Comparison of ENCODE assay signal across 18 mouse cellular contexts in genomic region chr1:158052644-158053043, GRCm38 (mm10).
DNase-seq lines count a peak whose midpoint lies in the region; ATAC-seq lines count a peak whose summit lies in the region.
"Had no signal": no experiment of that assay in that cellular context is flagged by ENCODE, and none has a peak within 500 bp of the region (broad histone marks: within the 10 kb centered on the region; RNA-seq: fewer than 3 reads in every experiment).

No protein-coding gene starts in this region.

- DNase-seq in frontal cortex, postnatal 10 days (ENCODE audit: low spot score in 2 of 2), result no peak
- peak; percentile 6 for DNase-seq in layer of hippocampus, adult 9-11 months
- DNase-seq in layer of hippocampus, adult 11-12 months (ENCODE audit: low spot score), result no peak
- DNase-seq in left cerebral cortex, postnatal 14 days (ENCODE audit: low spot score in 2 of 2), result peak; percentile 23 to 35
- DNase-seq in left cerebral cortex, postnatal 4 days, result no peak
- no peak for DNase-seq in kidney, postnatal 10 days
- DNase-seq: adrenal gland, adult 8-10 months; adrenal gland, postnatal 25 days; cerebellum, adult 18-20 months; cerebellum, adult 9-10 months; cerebellum, postnatal 14 days; forebrain, postnatal 0 days; gastrocnemius, adult 2 months; gastrocnemius, postnatal 14 days; heart, adult 11 months had no signal

- ATAC-seq in frontal cortex, adult (ENCODE audit: low TSS enrichment), result peak; percentile 84
- ATAC-seq: activated CD4-positive, CD25-positive, alpha-beta regulatory T cell, adult 4 months; forebrain, embryonic 14.5 days; forebrain, postnatal 0 days had no signal

- intact Hi-C loops in left cerebral cortex, postnatal 14 days (cut with DNase I), result no loop called here
- intact Hi-C loops in left cerebral cortex, postnatal 4 days (cut with DNase I), result no loop called here

Comparison
In these comparisons a context has a peak if more than half of its experiments do, and no peak if none do; other contexts are left out.
1. DNase-seq: peak in layer of hippocampus, adult 9-11 months (single experiment) and left cerebral cortex, postnatal 14 days (2 of 2); none in frontal cortex, postnatal 10 days (0 of 2), layer of hippocampus, adult 11-12 months (single experiment), left cerebral cortex, postnatal 4 days (single experiment) and kidney, postnatal 10 days (single experiment).